Mouse (Mus musculus): Measurements from ENCODE around the gene Sfmbt2.

DNA sequence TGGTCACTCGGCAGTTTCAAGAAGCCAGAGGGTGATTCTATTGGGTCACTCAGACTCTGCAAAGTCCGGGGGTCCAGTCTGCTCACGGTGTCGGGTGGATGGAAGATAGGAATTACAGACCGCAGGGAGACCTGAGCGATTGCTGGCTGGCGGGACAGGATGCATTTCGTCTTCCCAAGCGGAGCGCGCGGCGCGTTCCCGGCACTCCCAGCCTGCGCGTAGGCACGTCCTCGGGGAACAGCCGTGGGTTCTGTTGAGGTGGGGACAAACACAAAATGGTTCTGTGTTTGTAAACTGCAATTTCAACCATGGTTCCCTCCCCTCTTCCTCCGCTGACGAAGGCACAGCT is 4.7 kb downstream of the Sfmbt2 start:
- TF ChIP-seq CTCF (IDR thresholded peaks at IDR 0.05) (no peak), EP300 (IDR thresholded peaks at IDR 0.05; ENCODE audit: insufficient read depth, low read depth, low read length) (no peak), POLR2A (IDR thresholded peaks at IDR 0.05; ENCODE audit: insufficient read depth, low read depth, low read length) (no peak)

Data from heart, adult 2 months (tissue).